Mouse (Mus musculus) midbrain, embryonic 11.5 days (tissue): ENCODE measurements at regions not wholly inside any gene's neighbourhood (a gene's known extent, or its start where the extent isn't known, plus 50 kb on each side); places are given as distances from the start of the nearest gene placed in this dataset.

Experiments
- ATAC-seq: fragments of 200-750 bp; cut with Nextera tagmentation; 2 replicates; pipeline ENCODE4 v1.8.0; 2017; ENCODE audit warnings: moderate TSS enrichment, moderate library complexity; ENCODE audit not compliant: low FRiP score
- DNase-seq: peaks from one replicate; pipeline ENCODE4 v3.0.0; 2015; ENCODE audit warnings: low spot score; ENCODE audit errors: missing footprints
- H3K27ac ChIP-seq: fragments of 300-500 bp; sonication (generic); 2 replicates; pipeline ENCODE4 v1.5.1; 2014; ENCODE audit warnings: low read depth, low read length
- H3K27me3 ChIP-seq: fragments of 300-500 bp; sonication (generic); 2 replicates; pipeline ENCODE4 v1.6.1; 2014; ENCODE audit warnings: mild to moderate bottlenecking, low read length, moderate library complexity, mixed read lengths; ENCODE audit not compliant: control insufficient read depth, insufficient read depth
- H3K36me3 ChIP-seq: fragments of 300-500 bp; sonication (generic); 2 replicates; pipeline ENCODE4 v1.6.1; 2014; ENCODE audit warnings: mild to moderate bottlenecking, low read length, moderate library complexity, mixed read lengths; ENCODE audit not compliant: control insufficient read depth, insufficient read depth
- H3K4me1 ChIP-seq: fragments of 300-500 bp; sonication (generic); 2 replicates; pipeline ENCODE4 v1.6.1; 2014; ENCODE audit warnings: low read length; ENCODE audit not compliant: control insufficient read depth, insufficient read depth
- H3K4me2 ChIP-seq: fragments of 300-500 bp; sonication (generic); 2 replicates; pipeline ENCODE4 v1.6.1; 2014; ENCODE audit warnings: mild to moderate bottlenecking, moderate library complexity
- H3K4me3 ChIP-seq: fragments of 300-500 bp; sonication (generic); 2 replicates; pipeline ENCODE4 v1.5.1; 2014; ENCODE audit warnings: low read depth, low read length
- H3K9ac ChIP-seq: fragments of 300-500 bp; sonication (generic); 2 replicates; pipeline ENCODE4 v1.6.1; 2014; ENCODE audit warnings: low read length
- H3K9me3 ChIP-seq: fragments of 300-500 bp; sonication (generic); 2 replicates; pipeline ENCODE4 v1.6.1; 2016; ENCODE audit warnings: low read length; ENCODE audit not compliant: control insufficient read depth
- WGBS: fragments of 180-500 bp; shearing (Covaris S2); extraction: QIAGEN DNeasy Blood & Tissue Kit; methylation state at CpG from one replicate; pipeline ENCODE4 v1.1.7; 2014; 5-methylcytosine and 5-hydroxymethylcytosine counted together

- Histone ChIP-seq H3K4me3 (no peak overlapping the region), H3K9me3 (no peaks in the 10 kb centered on the region), H3K36me3 (no peaks in the 10 kb centered on the region), H3K27ac (no peak overlapping the region), H3K4me1 (no peaks in the 10 kb centered on the region), H3K4me2 (no peak overlapping the region), H3K27me3 (no peaks in the 10 kb centered on the region), H3K9ac (no peak overlapping the region)
- 88% methylated on average over 3 of the region's 3 CpGs for WGBS
- DNase-seq (no peak), ATAC-seq (no peak)
Observed at GRCm38 (mm10) chr2:74378709-74379108, 200.5 kb downstream of the Lnpk start.

GRCm38 (mm10) chr2:74373938-74374337 lies 205.3 kb downstream of the Lnpk start:
- ATAC-seq (no peak), DNase-seq (peak; percentile 65)
- Histone ChIP-seq H3K9me3 (no peaks in the 10 kb centered on the region), H3K4me2 (no peak overlapping the region), H3K36me3 (no peaks in the 10 kb centered on the region), H3K4me1 (no peaks in the 10 kb centered on the region), H3K27ac (no peak overlapping the region), H3K27me3 (no peaks in the 10 kb centered on the region), H3K4me3 (no peak overlapping the region), H3K9ac (no peak overlapping the region)
- 90% methylated on average over 1 of the region's 1 CpGs for WGBS

- no peak for ATAC-seq
- no peak overlapping the region for H3K4me2 ChIP-seq
Observed at GRCm38 (mm10) chr2:74373056-74373455, 206.2 kb downstream of the Lnpk start.

GRCm38 (mm10) chr2:74363255-74363654 lies 216.0 kb downstream of the Lnpk start:
- Histone ChIP-seq H3K36me3 (no peaks in the 10 kb centered on the region), H3K9ac (no peak overlapping the region), H3K4me3 (no peak overlapping the region), H3K9me3 (no peaks in the 10 kb centered on the region), H3K27me3 (no peaks in the 10 kb centered on the region), H3K4me1 (no peaks in the 10 kb centered on the region), H3K4me2 (no peak overlapping the region), H3K27ac (no peak overlapping the region)
- 90% methylated on average over 2 of the region's 2 CpGs for WGBS
- no peak for ATAC-seq
- peak; percentile 45 for DNase-seq

More at GRCm38 (mm10) chr2:74373056-74373455, 206.2 kb downstream of the Lnpk start:
- no peak overlapping the region for H3K9ac ChIP-seq
- H3K27me3 ChIP-seq = no peaks in the 10 kb centered on the region
- no peak overlapping the region for H3K27ac ChIP-seq
- DNase-seq = no peak
- WGBS = 83% methylated on average over 4 of the region's 4 CpGs
- H3K4me3 ChIP-seq = no peak overlapping the region
- H3K36me3 ChIP-seq = no peaks in the 10 kb centered on the region
- H3K4me1 ChIP-seq = no peaks in the 10 kb centered on the region
- H3K9me3 ChIP-seq = no peaks in the 10 kb centered on the region

GRCm38 (mm10) chr2:74354591-74354990 lies 224.6 kb downstream of the Lnpk start:
- no peak overlapping the region for H3K27ac ChIP-seq
- no peak for DNase-seq
- 65% methylated on average over 8 of the region's 8 CpGs for WGBS
- H3K36me3 ChIP-seq = no peaks in the 10 kb centered on the region
- no peaks in the 10 kb centered on the region for H3K27me3 ChIP-seq
- no peaks in the 10 kb centered on the region for H3K9me3 ChIP-seq
- no peak overlapping the region for H3K4me3 ChIP-seq
- H3K4me2 ChIP-seq = no peak overlapping the region
- no peak for ATAC-seq
- no peak overlapping the region for H3K9ac ChIP-seq
- no peaks in the 10 kb centered on the region for H3K4me1 ChIP-seq

- no peak for ATAC-seq
Observed at GRCm38 (mm10) chr2:74349809-74350208, 229.4 kb downstream of the Lnpk start.

GRCm38 (mm10) chr2:74306301-74306700 lies 272.9 kb downstream of the Lnpk start:
- ATAC-seq (no peak), DNase-seq (peak; percentile 54)
- H3K36me3 ChIP-seq = no peaks in the 10 kb centered on the region
- no peaks in the 10 kb centered on the region for H3K9me3 ChIP-seq
- no peak overlapping the region for H3K27ac ChIP-seq
- no peak overlapping the region for H3K4me2 ChIP-seq
- no peaks in the 10 kb centered on the region for H3K4me1 ChIP-seq
- WGBS = 88% methylated on average over 9 of the region's 9 CpGs
- H3K9ac ChIP-seq = no peak overlapping the region
- no peaks in the 10 kb centered on the region for H3K27me3 ChIP-seq
- no peak overlapping the region for H3K4me3 ChIP-seq

More at GRCm38 (mm10) chr2:74349809-74350208, 229.4 kb downstream of the Lnpk start:
- H3K4me2 ChIP-seq = no peak overlapping the region
- H3K27me3 ChIP-seq = no peaks in the 10 kb centered on the region
- 84% methylated on average over 6 of the region's 6 CpGs for WGBS
- H3K36me3 ChIP-seq = no peaks in the 10 kb centered on the region
- no peak overlapping the region for H3K4me3 ChIP-seq
- no peaks in the 10 kb centered on the region for H3K4me1 ChIP-seq
- H3K27ac ChIP-seq = no peak overlapping the region
- DNase-seq = no peak
- H3K9me3 ChIP-seq = no peaks in the 10 kb centered on the region
- H3K9ac ChIP-seq = no peak overlapping the region

GRCm38 (mm10) chr2:74300885-74301451 lies 278.3 kb downstream of the Lnpk start:
- no peaks in the 10 kb centered on the region for H3K4me1 ChIP-seq
- peak overlapping the region; percentile 21 for H3K4me2 ChIP-seq
- no peaks in the 10 kb centered on the region for H3K27me3 ChIP-seq
- H3K9me3 ChIP-seq = no peaks in the 10 kb centered on the region
- no peak overlapping the region for H3K27ac ChIP-seq
- H3K4me3 ChIP-seq = peak overlapping the region; percentile 2
- no peaks in the 10 kb centered on the region for H3K36me3 ChIP-seq
- 18% methylated on average over 9 of the region's 9 CpGs for WGBS
- DNase-seq (peak; percentile 84), ATAC-seq (0 out of 2 replicates have a peak, but pooled peaks have one; percentile 61)
- no peak overlapping the region for H3K9ac ChIP-seq

GRCm38 (mm10) chr2:74300366-74300791 lies 278.9 kb downstream of the Lnpk start:
- peak overlapping the region; percentile 21 for H3K4me2 ChIP-seq
- no peak overlapping the region for H3K27ac ChIP-seq
- ATAC-seq (peak; percentile 87), DNase-seq (peak; percentile 96)
- WGBS = 1% methylated on average over 11 of the region's 11 CpGs
- H3K4me1 ChIP-seq = no peaks in the 10 kb centered on the region
- H3K36me3 ChIP-seq = no peaks in the 10 kb centered on the region
- peak overlapping the region; percentile 2 for H3K4me3 ChIP-seq
- H3K9ac ChIP-seq = no peak overlapping the region
- no peaks in the 10 kb centered on the region for H3K27me3 ChIP-seq
- H3K9me3 ChIP-seq = no peaks in the 10 kb centered on the region
